Mouse (Mus musculus) spleen, adult 2 months (tissue): ENCODE measurements around the gene Leprot.

Experiments used
- CTCF ChIP-seq: fragments of 200-500 bp; IDR thresholded peaks from 2 replicates; pipeline ENCODE4 v1.5.1; 2011; ENCODE audit warnings: mild to moderate bottlenecking, inconsistent platforms; ENCODE audit not compliant: insufficient read depth, insufficient read length, insufficient replicate concordance; ENCODE audit errors: extremely low read depth
- POLR2A ChIP-seq: fragments of 200-500 bp; IDR thresholded peaks from 2 replicates; pipeline ENCODE4 v1.6.1; 2011; ENCODE audit warnings: low read depth, low read length, inconsistent platforms

- TF ChIP-seq CTCF (no peak), POLR2A (no peak)
Observed at GRCm38 (mm10) chr4:101655415-101655790, 7.9 kb downstream of the Leprot start.
